Mouse (Mus musculus) heart, adult 2 months (tissue): Measurements from ENCODE around the gene 1810055G02Rik.

Source experiments
- CTCF ChIP-seq: fragments of 200-600 bp; IDR thresholded peaks from 2 replicates; pipeline ENCODE4 v1.8.1; 2022; ENCODE audit warnings: antibody characterized with exemption, mild to moderate bottlenecking, moderate library complexity
- EP300 ChIP-seq: fragments of 200-500 bp; IDR thresholded peaks from 2 replicates; pipeline ENCODE4 v1.6.1; 2011; ENCODE audit warnings: low read depth, low read length, control low read depth; ENCODE audit not compliant: insufficient read depth
- POLR2A ChIP-seq: fragments of 200-500 bp; IDR thresholded peaks from 2 replicates; pipeline ENCODE4 v1.6.1; 2011; ENCODE audit warnings: mild to moderate bottlenecking, low read depth, low read length, control low read depth; ENCODE audit not compliant: insufficient read depth

DNA sequence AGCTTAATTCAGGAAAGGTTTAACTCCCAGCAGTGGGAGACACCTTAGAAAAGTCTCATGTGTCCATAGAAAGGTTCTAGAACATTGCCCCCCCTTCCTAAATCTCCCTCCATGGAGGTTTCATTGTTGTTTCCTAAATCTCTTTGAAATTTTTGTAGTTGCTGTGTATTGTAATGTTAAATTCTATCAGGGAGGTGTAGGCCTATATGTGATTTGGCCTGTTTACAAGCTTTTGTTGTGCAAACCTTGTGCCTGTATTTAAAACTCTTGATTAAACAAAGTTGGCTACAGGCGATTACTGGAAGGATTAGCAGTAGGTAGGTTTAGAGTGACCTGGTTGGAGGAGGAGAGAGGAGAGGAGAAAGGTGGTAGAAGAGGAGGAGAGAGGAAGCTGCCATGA lies 49.8 kb downstream of the 1810055G02Rik start:
- TF ChIP-seq CTCF (no peak), POLR2A (no peak), EP300 (no peak)
